Mouse (Mus musculus): Measurements from ENCODE around the gene St8sia2. TPM values are rescaled to one million over a fixed set of nuclear protein-coding genes. Genes with fewer than 3 reads are reported as not detected.

St8sia2 gene
- total RNA-seq (2021) = 0.81 and 1.8 TPM in 2 replicates
- long read RNA-seq = 0 reads

DNA sequence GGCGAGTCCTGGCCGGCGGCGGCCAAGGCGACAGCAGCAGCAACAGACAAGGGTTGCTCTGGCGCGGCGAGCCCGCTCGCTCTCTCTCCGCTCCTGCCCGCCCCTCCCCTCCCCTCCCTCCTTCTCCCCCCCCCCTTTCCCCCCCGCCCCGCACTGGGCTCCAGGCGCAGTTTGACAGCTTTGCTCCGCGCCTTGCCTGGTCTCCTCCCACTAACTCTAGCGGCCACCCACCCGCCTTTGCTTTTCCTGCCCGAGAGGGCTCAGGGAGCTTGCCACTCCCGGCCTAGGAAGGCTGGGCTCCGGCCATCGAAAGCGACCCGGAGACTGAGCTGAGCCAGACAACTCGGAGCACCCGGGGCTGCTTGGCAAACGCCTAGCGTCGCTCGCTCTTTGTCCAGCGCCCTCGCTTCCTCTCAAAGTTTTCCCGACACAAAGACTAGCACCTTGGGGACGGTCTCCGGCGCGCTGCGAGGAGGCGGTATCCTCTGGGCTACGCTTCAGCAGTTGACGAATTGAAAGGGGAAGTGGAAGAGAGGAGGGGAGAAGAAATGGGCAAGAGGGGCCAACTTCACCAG, at the start of gene St8sia2:
Gene St8sia2, minus strand, starts transcription at position 90 of the 575 bp plus-strand sequence.
- peak; percentile 54 for DNase-seq

DNA sequence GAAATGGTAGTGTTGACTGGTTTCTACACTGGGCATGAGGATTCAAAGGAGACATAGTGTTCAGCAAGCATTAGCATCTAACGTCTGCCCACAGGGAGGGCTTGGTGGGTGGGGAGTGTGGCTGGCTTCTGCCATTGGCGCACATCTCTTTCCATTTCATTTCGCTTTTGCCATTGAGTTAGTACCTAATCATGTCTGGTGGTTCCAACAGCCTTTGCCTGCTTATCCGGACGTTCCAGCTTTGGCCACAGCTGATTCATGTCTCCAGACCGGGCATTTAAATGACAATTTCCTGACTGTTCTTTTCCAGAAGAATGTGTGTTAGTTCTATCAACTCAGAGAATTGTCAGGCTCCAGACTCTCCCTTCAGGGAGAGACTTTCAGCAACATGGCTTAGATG, 47.6 kb upstream of the St8sia2 start:
- DNase-seq = no peak

DNA sequence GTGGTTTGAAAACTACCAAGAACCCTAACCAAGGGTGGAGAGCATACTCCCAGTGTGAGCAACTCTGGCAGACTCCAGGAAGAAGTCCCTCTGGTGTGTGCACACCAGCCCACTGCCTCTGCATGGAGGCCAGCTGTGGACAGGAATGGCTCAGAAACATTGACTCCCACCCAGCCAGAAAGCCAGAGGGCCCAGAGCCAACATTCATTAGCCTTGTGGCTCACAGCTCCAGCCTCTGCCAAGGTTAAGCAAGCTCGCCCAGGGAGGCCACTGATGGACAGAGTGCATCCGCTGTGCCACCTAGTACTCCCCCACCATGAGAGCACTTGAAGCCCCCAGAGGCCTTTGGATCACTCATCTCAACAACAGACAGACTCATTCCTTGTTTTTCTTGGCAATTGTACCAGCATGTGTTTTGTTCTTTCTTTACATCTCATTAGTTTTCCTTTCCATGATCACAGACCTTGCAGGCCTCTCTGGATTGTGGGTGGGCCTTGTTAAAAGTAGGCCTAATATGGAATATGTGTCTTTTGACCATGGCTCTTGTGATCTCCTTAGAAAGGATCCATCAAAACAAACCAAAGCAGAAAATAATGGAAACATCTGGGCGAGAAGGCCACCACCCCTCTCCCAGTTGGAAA, 46.9 kb upstream of the St8sia2 start:
- no peak for DNase-seq

DNA sequence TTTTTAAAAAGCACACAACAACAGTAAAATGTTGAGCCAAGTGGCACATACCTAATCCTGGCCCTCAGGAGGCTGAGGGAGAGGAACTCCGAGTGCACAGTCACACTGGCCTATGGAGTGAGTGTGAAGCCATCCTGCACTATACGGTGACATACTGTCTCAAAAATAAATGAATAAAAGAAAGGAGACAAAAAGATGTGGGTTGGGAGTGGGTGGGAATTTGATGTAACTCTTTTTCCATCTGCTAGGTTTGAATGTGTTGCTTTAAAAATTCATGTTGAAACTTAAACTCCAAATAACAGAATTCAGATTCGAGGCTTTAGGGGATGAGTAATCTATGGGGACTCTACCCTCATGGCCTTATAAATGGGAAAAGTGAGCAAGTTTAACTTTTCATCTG, 46.2 kb upstream of the St8sia2 start:
- no peak for DNase-seq

DNA sequence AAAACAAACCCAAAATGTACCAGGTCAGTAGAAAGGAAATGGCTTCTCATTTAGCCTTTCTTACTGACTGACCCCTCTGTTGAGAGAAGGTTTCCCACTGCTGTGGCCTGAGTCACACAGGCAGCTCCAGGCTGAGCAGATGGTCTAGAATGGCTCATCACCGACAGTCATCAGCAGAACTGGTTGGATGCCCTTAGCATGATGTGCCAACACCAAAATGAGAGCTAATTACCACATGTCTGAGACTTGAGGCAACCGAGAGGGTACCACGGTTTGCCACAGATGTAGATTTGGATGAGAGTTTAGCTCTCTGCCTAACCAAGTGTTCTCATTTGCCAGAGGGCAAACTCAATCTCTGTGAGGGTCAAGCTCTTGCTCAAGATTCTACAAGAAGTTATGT, 42.3 kb upstream of the St8sia2 start:
- no peak for DNase-seq

DNA sequence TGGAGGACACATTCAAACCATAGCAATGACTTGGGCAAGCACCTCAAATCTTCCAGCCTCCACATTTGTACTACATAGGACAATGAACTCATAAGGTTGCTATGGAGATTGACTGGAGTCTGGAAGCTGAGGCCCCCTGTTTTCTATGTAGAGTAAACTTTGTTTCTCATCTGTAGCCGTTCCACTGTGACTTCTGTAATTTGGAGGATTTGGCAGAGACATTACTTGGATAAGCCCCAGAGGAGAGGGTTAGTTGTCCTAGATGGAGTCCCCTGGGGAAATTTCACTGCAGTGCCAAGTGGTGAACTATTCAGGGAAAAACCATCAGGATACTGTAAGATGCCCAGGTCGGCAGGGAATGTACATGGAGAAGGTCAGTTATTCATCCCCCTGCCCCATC, 34.1 kb upstream of the St8sia2 start:
- DNase-seq = no peak

DNA sequence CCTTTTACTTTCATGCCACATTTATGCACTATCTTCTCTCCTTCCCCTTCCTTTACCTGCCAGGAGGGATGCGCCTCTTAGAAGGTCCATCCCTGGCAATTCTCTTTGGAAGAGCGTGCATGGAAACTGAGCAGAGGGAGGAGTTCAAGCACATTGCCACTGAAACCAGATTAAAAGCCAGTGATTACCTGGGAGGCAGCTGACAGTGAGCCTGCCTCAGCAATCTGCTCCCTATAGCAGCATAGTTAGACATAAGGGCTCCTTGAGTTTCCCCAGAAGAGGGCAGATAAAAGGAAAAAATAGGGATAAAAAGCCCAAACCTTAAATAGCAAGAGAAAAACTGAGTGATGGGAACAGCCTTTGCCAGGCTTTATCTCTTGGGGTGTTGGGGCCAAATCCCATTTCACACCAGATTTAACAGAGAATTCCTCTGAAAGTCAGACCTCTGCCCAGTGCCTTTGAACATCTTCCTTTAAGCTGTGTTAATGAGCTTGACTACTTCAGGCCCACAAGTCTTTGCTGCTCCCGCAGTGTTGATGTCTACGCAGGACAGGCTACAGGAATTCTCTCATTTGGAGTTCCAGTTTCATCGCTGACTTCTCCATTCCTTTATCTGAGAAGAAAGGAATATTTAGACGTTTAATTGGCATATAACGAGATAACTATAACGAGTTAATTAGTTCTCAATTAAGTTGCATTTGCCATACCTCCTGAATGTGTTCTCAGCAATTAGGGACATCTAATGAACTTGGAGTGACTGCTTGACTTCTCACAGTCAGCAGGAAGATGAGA, 31.9 kb upstream of the St8sia2 start:
- DNase-seq = no peak

DNA sequence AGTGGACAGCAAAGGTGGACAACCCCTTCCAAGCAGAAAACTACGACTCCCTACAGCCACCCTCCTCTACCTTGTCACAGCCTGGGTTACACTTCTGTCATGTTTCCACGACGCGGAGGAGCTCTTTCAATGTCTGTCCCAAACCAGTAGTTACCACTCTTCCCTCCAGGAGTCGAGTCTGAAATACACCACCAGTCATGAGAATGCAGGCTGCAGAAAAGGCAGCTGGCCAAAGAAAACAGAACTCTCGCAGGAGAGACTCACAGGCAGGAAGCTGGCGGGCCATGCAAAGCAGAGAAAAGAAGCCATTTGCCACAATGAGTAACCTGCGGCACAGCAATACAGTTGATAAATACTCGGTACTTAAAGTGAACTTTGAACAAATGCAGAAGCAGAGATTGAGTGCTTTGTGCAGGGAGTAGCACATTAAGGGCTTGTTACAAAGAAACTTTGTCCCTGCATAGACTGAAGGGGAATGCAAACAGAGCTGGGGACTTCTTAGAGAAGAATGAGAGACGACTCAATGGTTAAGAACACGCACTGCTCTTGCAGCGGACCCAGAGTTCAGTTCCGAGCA, 30.2 kb upstream of the St8sia2 start:
- DNase-seq = peak; percentile 37

DNA sequence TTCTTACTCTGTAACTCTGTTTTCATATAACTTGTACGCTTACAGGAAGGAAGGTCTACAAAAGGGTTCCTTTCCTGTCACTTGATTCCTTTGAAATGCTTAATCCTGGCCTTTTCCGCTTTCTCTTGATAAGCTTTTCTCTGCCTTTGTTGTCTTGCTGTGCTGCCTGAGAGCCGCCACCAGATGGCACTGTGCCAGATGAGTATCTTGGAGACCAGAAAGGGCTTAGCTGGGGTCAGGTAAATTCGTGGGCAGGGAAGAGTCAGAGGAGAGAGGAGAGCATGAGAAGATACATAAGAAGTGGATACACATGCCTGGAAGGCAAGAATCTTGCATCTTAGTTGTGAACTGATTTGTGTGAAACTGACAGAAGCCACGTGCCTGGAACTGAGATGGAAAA, 11.5 kb upstream of the St8sia2 start:
- DNase-seq = peak; percentile 79

DNA sequence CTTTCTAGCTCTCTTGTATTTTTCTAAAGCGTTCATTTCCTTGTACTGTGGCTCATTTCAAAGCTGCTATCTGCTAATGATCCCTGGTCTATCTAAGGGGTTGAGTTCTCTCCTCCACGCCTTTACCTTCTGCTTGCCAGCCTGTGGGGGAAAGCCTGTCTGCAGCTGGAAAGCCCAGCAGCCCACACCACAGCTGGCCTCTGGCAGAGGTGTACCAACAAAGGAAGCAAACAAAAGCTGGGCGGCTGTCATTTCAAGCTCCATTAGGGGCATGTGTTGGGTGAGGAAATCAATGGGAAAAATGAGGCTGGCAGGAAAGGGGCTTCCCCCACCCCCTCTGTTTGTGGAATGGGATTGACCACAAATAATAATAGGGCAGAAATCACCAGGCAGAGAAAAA, 10.7 kb upstream of the St8sia2 start:
- no peak for DNase-seq

DNA sequence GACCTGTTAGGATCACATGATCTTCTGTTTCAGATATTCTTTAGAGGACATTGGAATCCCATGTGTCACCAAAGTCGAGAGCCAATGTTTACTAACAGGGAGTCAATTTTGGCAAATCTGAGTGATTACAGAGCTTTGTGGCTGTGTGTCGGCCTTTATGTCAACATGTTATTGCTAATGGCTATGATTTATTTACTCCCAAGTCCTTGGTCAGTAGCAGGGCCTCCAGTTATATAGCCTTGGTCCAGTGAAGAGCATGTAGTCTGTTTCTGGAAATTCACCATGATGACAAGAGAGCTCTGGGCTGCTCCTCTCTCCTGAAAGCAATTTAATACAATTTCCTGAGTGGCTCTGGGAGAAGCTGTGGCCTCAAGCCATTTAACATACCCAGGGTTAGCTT, 9.1 kb upstream of the St8sia2 start:
- no peak for DNase-seq

DNA sequence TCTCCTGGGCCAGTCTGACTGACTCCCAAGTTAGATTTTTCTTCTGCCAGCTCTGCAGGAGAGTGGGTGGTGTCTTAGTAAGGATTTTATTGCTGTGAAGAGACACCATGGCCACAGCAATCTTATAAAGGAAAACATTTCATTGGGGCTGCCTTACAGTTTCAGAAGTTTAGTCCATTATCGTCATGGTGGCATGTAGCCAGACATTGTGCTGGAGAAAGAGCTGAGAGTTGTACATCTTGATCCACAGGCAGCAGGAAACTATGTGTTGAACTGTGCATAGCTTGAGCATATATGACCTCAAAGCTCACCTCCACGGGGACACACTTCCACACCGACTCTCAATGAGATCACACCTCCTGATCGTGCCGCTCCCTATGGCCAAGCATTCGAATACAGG, 8.3 kb upstream of the St8sia2 start:
- DNase-seq = no peak

DNA sequence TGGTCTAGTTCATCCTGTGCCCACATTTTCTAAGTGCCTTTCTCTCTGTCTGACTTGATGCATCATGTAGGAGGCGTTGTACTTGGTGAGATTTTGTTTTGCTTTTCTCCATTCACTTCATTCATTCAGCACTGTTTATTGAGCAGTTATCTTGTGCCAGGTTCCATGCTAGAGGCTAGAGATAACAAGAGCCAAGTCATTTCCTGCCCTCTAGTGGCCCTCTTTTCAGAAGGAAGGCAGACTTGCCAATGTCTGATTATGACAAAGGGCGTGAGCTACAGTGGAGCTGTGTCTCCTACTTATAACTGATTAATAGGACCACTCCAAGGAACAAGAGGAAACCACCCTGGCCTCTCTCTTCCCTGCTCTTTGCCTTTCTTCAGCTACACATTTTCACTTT, 3.1 kb upstream of the St8sia2 start:
- no peak for DNase-seq

DNA sequence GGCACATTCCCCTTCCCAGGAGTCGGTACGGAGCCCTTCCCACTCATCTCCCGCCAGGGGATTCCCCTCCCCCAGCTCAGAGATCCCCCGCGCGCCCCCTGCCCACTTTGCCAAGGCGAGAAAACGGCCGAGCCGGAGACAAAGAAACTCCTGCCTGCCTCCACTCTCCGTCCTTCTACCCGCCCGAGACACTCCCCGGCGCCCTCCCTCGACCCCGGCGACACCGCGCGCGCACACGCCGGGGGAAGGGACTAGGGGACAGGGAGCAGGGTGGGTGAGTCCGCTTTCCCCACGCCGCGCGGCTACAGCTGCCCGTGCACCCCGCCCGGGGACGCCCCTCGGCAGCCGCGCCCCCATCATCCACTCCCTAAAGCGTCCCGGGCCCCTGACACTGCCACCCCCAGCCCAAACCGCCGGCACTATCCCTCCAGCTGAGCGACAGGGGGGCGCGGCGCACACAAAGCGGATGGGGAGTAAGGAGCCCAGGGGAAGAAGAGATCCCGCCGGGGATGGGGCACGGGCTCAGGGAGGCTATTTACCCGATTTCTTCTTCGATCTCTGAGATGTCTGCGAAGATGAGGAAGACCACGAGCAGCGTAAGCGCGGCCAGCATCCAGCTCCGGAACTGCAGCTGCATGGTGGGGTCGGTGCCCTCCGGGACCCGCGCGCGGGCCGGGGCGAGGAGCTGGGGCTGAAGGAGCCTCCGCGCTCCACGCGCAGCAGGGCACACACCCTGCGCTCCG, 461 bp downstream of the St8sia2 start:
- peak; percentile 8 for DNase-seq

DNA sequence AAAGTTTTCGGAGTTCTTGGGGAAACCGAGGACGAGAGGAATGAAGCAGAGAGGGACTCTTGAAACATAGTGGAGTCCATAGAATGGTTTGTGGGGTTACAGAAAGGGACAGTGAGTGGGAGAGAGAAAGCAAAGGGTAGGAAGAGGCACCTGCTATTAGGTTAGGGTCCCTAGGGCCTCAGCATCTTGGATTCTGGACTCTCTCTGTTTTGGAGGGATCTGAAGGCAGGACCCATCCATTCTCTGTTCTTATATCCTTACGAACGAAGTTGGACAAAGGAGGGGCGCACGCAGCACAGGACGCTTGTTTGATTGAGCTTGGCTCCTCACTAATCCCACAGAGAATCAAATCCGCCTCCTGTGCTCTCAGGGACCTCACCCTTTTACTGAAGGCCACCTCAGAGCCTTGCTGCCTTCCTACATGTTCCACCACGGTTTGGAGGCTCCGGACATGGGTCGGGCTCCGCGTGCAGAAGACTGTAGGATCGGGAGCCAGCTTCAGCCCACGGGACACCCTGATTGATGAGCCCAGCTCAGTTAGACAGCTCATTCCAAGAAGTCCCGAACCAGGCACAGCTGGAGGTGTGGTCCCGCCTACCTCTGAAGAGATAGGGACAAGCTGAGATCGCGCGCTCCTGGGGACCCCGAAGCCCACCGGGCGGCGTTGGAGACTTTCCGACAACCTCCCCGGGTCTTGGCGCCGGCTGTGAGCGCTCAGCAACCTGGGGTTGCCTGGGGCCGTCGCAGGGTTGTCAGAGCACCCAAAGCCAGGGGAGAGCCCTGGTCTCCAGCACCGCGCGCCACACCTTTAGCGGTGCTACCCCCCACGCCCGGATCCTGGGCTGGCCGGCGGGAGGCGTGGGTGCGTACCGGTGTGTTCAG, 1.3 kb downstream of the St8sia2 start:
- peak; percentile 7 for DNase-seq

DNA sequence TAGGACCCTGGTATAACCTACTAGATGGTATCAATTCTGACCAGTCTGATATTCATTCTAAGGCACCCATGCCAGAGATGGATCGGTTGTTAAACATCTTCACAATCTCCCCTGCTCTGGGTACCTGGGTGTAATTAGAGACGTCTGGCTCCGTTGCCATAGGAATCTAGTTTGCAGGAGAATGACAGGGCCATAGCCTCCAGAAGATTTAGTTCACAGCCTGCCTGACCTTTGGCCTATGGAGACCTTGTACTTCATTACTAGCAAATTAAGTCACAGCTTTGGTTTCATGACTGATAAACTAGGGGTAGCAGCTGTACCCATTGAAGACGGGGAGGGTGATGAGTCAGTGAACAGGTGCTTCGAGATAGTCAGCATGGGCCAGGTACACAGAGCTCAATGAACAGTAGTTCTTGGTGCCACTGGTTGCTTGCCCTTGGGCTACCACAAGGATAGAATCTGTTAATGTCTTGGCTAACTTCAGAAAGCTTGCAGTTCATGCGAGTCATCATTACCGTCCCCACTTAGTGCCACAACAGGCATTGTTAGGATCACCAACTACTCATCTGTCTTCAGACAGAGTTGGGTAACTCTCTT, 4.4 kb downstream of the St8sia2 start:
- DNase-seq = no peak

DNA sequence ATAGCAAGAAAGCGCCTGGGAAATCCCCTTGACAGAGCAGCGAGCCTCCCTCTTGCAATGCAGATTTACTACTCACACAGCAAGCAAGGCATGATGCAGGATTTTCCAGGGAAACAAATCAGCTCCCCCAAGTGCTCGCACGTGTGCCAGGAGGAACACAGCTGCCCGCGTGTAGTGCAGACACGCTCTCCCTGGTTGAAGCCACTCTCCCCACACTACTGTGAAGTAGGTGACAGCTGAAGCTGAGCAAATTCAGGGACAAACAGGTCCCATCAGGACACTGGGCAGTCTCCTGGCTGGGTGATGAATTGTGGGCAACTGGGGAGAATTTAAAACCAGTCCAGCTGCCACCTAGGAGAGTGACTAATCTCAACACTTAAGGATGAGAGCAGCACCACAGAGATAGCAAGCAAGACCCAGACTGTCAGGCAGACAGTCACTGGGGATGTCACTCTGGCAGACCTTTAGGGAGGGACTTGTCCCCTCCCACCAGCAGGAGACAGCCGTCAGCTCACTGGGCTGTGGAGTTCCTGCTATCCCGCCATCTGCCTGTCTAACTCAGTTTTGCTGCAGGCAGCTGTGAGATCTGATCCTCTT, 6.6 kb downstream of the St8sia2 start:
- no peak for DNase-seq

DNA sequence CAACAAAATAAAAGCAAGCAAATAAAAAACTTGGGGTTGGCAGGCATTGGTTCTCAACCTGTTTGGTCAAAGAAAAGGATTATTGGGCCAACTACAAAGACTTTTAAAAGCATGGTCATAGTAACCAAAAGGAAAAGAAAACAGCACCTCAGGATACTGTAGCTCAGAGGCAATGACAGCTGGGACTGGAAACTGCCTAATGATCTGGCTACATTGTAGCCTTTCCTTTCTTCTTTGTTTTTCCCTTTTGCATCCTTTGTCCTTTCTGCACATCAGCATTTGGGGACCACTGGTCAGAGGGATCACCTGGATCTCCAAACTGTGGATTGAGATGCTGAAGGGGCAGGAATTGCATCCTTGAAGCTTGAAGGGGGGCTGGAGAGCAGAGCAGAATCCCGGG, 7.1 kb downstream of the St8sia2 start:
- no peak for DNase-seq

DNA sequence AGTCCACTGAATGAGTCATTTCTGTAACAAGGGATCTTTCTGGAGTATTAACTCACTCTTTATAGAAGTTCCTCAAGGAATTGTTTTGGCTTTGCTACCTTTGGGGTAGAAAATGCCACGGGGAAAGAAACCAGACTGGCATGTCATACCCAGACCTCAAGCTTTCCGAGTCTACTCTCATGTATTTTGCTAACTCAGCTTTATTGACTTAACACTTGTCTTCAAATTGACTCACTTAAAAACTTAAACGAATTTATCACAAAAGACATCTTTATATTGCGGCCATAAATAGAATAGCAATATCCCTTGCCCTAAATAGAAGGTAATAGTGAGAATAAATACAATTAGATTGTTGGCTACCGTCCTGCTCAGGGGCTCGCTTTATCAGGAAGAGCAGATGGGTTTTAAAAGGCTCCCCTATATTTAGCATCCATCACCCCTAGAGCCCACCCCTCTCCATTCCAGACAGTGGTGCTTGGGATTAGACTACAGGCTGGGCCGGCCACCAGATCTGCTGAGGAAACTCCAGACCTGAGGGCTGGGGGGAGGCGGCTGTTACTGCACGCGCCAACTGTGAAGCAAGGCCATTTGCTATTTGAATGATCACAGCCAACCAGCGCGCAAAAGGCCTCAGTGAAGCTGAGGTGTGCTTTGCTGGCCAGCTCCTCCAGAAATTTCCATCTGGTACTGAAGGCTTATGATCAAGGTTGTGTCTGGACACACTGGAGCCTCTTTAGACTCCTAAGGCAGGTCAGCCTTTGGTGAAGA, 12.6 kb downstream of the St8sia2 start:
- no peak for DNase-seq

DNA sequence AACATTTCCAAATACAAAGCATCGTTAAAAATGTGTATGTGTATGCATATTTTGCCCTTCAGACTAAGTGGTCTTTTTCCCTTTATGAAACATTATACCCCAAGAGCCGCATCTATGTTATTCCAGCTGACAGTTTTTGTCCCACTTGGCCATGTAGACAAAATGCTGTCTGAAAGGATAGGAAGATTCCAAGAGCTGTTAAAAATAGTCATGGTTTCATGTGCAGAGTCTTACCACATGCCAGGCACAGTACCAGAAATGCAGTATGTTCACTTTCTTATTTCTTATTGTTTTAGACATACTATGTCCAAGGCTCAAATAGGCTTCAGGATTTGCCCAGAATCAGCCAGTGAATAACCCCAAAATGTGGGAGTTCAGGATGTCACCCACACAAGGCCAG, 24.1 kb downstream of the St8sia2 start:
- no peak for DNase-seq

All from adrenal gland, postnatal 25 days (tissue).